Mouse (Mus musculus) liver, embryonic 15.5 days (tissue): ENCODE measurements around the gene 4931428F04Rik. TPM values are rescaled to one million over a fixed set of nuclear protein-coding genes. Genes with fewer than 3 reads are reported as not detected.
"Not testable (repeated sequence)": the region's sequence is repeated elsewhere in the genome, so short reads cannot be mapped to it uniquely, and the experiment has no call there.

Source experiments
- ATAC-seq: fragments of 200-750 bp; cut with Nextera tagmentation; 2 replicates; pipeline ENCODE4 v1.8.0; 2017; ENCODE audit warnings: moderate number of reproducible peaks, mild to moderate bottlenecking, moderate library complexity; ENCODE audit not compliant: insufficient read depth
- H3K27ac ChIP-seq: fragments of 300-500 bp; sonication (generic); replicated peaks from 2 replicates; pipeline ENCODE4 v1.5.1; 2015; ENCODE audit warnings: mild to moderate bottlenecking, inconsistent platforms
- H3K27me3 ChIP-seq: fragments of 300-500 bp; sonication (generic); 2 replicates; pipeline ENCODE4 v1.6.1; 2015; ENCODE audit warnings: mild to moderate bottlenecking, inconsistent platforms
- H3K36me3 ChIP-seq: fragments of 300-500 bp; sonication (generic); replicated peaks from 2 replicates; pipeline ENCODE4 v1.6.1; 2015; ENCODE audit warnings: moderate library complexity, mild to moderate bottlenecking, inconsistent platforms
- H3K4me1 ChIP-seq: fragments of 300-500 bp; sonication (generic); replicated peaks from 2 replicates; pipeline ENCODE4 v1.6.1; 2015; ENCODE audit warnings: inconsistent platforms
- H3K4me2 ChIP-seq: fragments of 300-500 bp; sonication (generic); 2 replicates; pipeline ENCODE4 v1.6.1; 2015; ENCODE audit warnings: moderate library complexity, mild to moderate bottlenecking, inconsistent platforms
- H3K4me3 ChIP-seq: fragments of 300-500 bp; sonication (generic); replicated peaks from 2 replicates; pipeline ENCODE4 v1.5.1; 2015; ENCODE audit warnings: mild to moderate bottlenecking, inconsistent platforms
- H3K9ac ChIP-seq: fragments of 300-500 bp; sonication (generic); 2 replicates; pipeline ENCODE4 v1.6.1; 2015; ENCODE audit warnings: moderate library complexity, mild to moderate bottlenecking, inconsistent platforms
- H3K9me3 ChIP-seq: fragments of 300-500 bp; sonication (generic); replicated peaks from 2 replicates; pipeline ENCODE4 v1.6.1; 2016; ENCODE audit warnings: inconsistent platforms
- WGBS: fragments of 180-500 bp; shearing (Covaris S2); methylation state at CpG from one replicate; pipeline ENCODE4 v1.1.7; 2015; ENCODE audit warnings: mixed read lengths; ENCODE audit not compliant: insufficient replicate concordance; 5-methylcytosine and 5-hydroxymethylcytosine counted together
- polyA plus RNA-seq: library from polyadenylated mRNA; unstranded; fragments of >200 nt; fragmentation: Nextera tagmentation; extraction: Ambion mirVana; gene quantifications from 2 replicates; pipeline ENCODE4 v1.2.1, GENCODE M21; 2015

The 4931428F04Rik gene
- polyA plus RNA-seq, 1 experiment from 2014 or later, result 0.59 TPM

GRCm38 (mm10) chr8:105295256-105295655 lies 5.6 kb upstream of the 4931428F04Rik start:
- H3K9me3 ChIP-seq, result no peaks in the 10 kb centered on the region
- 64% methylated on average over 11 of the region's 11 CpGs for WGBS
- H3K4me3 ChIP-seq, result peak overlapping the region; percentile 17; the same call in 1 of the 2 replicates
- peaks cover 16% of the 10 kb centered on the region for H3K36me3 ChIP-seq
- H3K9ac ChIP-seq, result no peak overlapping the region
- ATAC-seq, result no peak
- peak overlapping the region; percentile 23 for H3K4me2 ChIP-seq
- H3K27ac ChIP-seq, result 0 out of 2 replicates have a peak overlapping the region, but pooled peaks have one; percentile 98
- H3K27me3 ChIP-seq, result peaks cover 12% of the 10 kb centered on the region
- H3K4me1 ChIP-seq, result peaks cover 50% of the 10 kb centered on the region

DNA sequence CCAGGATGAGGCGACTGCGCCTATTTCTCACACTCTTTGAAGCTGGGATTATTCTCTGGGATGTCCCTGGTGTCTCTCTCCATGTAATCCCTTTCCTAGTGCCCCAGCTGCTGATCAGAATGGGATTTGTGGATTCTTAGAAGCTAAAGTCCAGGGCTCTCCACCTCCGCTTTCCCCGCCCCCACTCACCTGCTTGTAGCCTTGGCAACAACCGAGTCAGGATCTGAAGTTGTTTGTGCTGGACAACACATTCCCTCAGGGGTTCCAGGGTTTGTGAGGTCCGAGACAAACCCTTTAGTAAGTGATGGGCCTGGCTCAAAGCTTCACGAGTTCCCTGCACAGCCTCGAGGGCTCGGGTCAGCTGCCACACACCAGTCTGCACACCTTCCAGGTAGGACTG lies 5.1 kb upstream of the 4931428F04Rik start:
- Histone ChIP-seq H3K27me3 (peaks cover 17% of the 10 kb centered on the region), H3K9me3 (no peaks in the 10 kb centered on the region), H3K36me3 (peaks cover 11% of the 10 kb centered on the region), H3K27ac (no peak overlapping the region), H3K4me3 (peak overlapping the region; percentile 17; the same call in 1 of the 2 replicates), H3K4me1 (peaks cover 53% of the 10 kb centered on the region), H3K4me2 (peak overlapping the region; percentile 23), H3K9ac (no peak overlapping the region)
- no peak for ATAC-seq
- 73% methylated on average over 9 of the region's 9 CpGs for WGBS

GRCm38 (mm10) chr8:105293405-105293804 lies 3.7 kb upstream of the 4931428F04Rik start:
- Histone ChIP-seq H3K9ac (no peak overlapping the region), H3K4me1 (peaks cover 55% of the 10 kb centered on the region), H3K4me2 (no peak overlapping the region), H3K4me3 (no peak overlapping the region), H3K27me3 (peaks cover 28% of the 10 kb centered on the region), H3K27ac (no peak overlapping the region), H3K9me3 (no peaks in the 10 kb centered on the region), H3K36me3 (no peaks in the 10 kb centered on the region)
- 80% methylated on average over 19 of the region's 19 CpGs for WGBS
- no peak for ATAC-seq

- peaks cover 34% of the 10 kb centered on the region for H3K27me3 ChIP-seq
- no peak overlapping the region for H3K4me3 ChIP-seq
- H3K36me3 ChIP-seq, result no peaks in the 10 kb centered on the region
- WGBS, result 67% methylated on average over 7 of the region's 7 CpGs
- no peaks in the 10 kb centered on the region for H3K9me3 ChIP-seq
- peaks cover 55% of the 10 kb centered on the region for H3K4me1 ChIP-seq
- H3K27ac ChIP-seq, result no peak overlapping the region
- no peak for ATAC-seq
- H3K4me2 ChIP-seq, result no peak overlapping the region
- H3K9ac ChIP-seq, result no peak overlapping the region
Measured at GRCm38 (mm10) chr8:105292471-105292870, 2.8 kb upstream of the 4931428F04Rik start.

DNA sequence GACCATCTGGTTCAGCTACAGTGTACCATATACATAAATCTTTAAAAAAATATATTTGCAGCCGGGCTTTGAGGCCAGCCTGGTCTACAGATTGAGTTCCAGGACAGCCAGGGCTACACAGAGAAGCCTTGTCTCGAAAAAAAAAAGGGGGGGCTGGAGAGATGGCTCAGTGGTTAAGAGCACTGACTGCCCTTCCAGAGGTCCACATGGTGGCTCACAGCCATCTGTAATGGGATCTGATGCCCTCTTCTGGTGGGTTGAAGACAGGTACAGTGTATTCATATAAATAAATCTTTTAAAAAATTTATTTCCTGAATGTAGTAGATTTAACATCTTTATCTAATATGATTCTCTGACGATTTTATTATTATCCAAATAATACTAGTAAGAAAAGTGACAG lies 2.1 kb upstream of the 4931428F04Rik start:
- H3K4me2 ChIP-seq, H3K9me3 ChIP-seq, H3K9ac ChIP-seq, ATAC-seq, H3K36me3 ChIP-seq, H3K4me3 ChIP-seq, H3K27ac ChIP-seq: not testable (repeated sequence)
- Histone ChIP-seq H3K27me3 (peaks cover 38% of the 10 kb centered on the region), H3K4me1 (peaks cover 50% of the 10 kb centered on the region)
- 47% methylated on average over 3 of the region's 3 CpGs for WGBS

DNA sequence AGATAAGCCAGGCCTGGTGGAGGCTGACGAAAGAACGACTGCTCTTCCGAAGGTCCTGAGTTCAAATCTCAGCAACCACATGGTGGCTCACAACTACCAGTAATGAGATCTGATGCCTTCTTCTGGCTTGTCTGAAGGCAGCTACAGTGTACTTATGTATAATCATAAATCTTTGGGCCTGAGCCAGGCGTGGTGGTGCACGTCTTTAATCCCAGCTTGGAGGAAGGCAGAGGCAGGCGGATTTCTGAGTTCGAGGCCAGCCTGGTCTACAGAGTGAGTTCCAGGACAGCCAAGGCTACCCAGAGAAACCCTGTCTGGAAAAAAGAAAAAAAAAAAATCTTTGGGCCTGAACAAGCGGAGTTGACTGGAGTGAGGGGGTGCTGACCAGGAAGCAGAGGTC lies 1.7 kb upstream of the 4931428F04Rik start:
- 71% methylated on average over 8 of the region's 8 CpGs for WGBS
- H3K9me3 ChIP-seq, ATAC-seq, H3K9ac ChIP-seq, H3K27ac ChIP-seq, H3K4me2 ChIP-seq, H3K36me3 ChIP-seq, H3K4me3 ChIP-seq: not testable (repeated sequence)
- Histone ChIP-seq H3K4me1 (peaks cover 46% of the 10 kb centered on the region), H3K27me3 (peaks cover 42% of the 10 kb centered on the region)

DNA sequence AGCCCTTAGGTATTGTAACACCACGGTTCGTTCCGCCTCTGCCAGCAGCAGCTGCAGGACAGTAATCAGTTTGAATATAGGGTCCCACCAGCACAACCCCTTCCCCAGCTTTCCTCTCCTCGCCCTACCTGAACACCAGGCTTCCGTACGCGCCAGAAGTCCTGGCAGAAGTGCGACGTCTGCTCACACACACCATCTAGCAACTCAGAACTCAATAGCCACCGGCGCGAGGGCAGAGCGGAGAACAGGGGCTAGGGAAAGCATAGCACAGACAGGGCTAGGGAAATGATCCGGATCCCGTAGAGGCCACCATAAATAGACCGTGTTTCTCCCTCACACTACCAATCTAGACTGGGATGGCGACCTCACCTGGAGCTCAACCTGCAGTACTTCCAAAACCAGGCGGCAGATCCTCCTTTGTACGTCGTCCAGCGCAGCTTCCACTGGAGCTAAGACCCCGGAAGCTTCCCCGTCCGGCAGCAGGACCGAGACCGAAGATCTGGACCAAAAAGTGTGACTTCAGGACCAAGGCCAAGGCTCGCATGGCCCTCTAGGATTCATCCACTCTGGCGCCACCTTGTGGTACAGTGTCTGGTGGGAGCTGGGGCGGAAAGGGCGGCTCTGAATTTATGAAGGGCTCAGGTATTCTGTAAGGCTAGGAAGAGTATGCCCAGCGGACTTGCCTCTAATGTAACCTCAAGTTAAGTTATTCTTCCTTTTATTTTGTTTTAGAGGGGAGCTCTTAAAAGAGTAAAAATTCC lies 1.1 kb upstream of the 4931428F04Rik start:
- ATAC-seq, result no peak
- no peaks in the 10 kb centered on the region for H3K9me3 ChIP-seq
- H3K4me3 ChIP-seq, result no peak overlapping the region
- H3K4me1 ChIP-seq, result peaks cover 39% of the 10 kb centered on the region
- H3K27ac ChIP-seq, result no peak overlapping the region
- WGBS, result 15% methylated on average over 31 of the region's 31 CpGs
- H3K9ac ChIP-seq, result no peak overlapping the region
- H3K27me3 ChIP-seq, result peaks cover 48% of the 10 kb centered on the region
- no peaks in the 10 kb centered on the region for H3K36me3 ChIP-seq
- H3K4me2 ChIP-seq, result peak overlapping the region; percentile 82

DNA sequence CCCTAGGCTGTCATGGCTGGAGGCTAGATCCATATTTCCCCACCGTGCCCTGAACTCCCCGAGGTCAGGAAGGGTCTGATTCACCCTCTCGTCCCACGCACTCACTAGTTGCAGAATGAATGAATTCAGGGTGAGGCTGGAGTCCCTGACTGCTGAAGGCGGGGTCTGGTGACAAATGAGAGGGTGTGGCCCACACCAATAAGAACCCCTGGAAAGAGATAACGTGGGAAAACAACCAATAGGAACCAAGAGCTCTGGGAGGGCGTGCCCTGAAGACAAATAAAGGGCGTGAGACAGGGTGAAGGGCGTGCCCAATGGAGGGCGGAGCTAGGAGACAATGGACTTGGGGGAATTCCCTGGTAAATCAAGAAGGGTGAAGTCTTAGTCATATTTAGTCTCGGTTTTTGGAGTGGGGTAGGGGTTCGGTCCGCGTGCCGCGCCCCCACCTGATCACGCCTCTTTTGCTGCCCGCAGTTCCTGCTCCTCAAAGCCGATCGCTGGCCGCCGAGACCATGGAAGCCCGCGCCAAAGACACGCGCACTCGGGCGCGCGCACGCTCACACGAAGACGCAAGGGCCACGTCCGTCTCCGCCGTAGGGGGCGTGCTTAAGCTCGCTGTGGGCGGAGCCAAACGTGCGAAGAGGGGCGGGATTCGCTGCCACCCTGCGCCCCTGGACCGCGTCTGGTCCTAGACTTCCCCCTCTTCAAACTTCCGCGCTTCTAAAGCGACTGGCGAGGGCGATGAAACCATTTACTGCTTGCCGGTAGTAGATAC lies 519 bp downstream of the 4931428F04Rik start:
- Histone ChIP-seq H3K27me3 (peaks cover 57% of the 10 kb centered on the region), H3K27ac (no peak overlapping the region; the same call in 1 of the 2 replicates), H3K4me1 (peaks cover 33% of the 10 kb centered on the region), H3K4me2 (peak overlapping the region; percentile 82), H3K4me3 (peak overlapping the region; percentile 54), H3K9ac (peak overlapping the region; percentile 7; the same call in 1 of the 2 replicates), H3K9me3 (no peaks in the 10 kb centered on the region), H3K36me3 (no peaks in the 10 kb centered on the region)
- peak; percentile 79 for ATAC-seq
- WGBS, result under 1% methylated on average over 53 of the region's 53 CpGs

- H3K36me3 ChIP-seq, result no peaks in the 10 kb centered on the region
- WGBS, result 81% methylated on average over 5 of the region's 5 CpGs
- ATAC-seq, result no peak
- H3K9me3 ChIP-seq, result no peaks in the 10 kb centered on the region
- no peak overlapping the region for H3K4me3 ChIP-seq
- H3K27me3 ChIP-seq, result peaks cover 64% of the 10 kb centered on the region
- peaks cover 35% of the 10 kb centered on the region for H3K4me1 ChIP-seq
- no peak overlapping the region for H3K9ac ChIP-seq
- H3K27ac ChIP-seq, result no peak overlapping the region
- H3K4me2 ChIP-seq, result no peak overlapping the region
Measured at GRCm38 (mm10) chr8:105288231-105288630, 1.4 kb downstream of the 4931428F04Rik start.

DNA sequence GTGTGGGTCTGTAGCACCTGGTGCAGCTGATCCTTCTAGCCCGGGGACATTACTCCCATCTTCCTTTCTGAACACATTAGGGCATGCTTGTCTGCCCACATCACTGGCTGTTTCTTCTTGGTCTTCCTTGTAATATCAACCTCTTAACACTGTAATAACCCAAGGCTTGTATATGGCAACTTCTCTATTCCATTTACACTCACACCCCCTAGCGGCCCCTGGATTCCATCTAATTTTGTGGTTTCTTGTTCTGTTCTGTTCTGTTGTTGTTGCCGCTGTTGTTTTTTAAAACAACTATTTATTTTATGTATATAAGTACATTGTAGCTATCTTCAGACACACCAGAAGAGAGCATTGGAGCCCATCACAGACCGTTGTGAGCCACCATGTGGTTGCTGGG lies 2.8 kb downstream of the 4931428F04Rik start:
- no peaks in the 10 kb centered on the region for H3K9me3 ChIP-seq
- no peaks in the 10 kb centered on the region for H3K36me3 ChIP-seq
- no peak for ATAC-seq
- H3K27ac ChIP-seq, result no peak overlapping the region
- no peak overlapping the region for H3K4me3 ChIP-seq
- peaks cover 44% of the 10 kb centered on the region for H3K4me1 ChIP-seq
- no peak overlapping the region for H3K9ac ChIP-seq
- no peak overlapping the region for H3K4me2 ChIP-seq
- H3K27me3 ChIP-seq, result peaks cover 77% of the 10 kb centered on the region
- 73% methylated on average over 4 of the region's 4 CpGs for WGBS

GRCm38 (mm10) chr8:105285514-105285913 lies 4.2 kb downstream of the 4931428F04Rik start:
- WGBS, result 58% methylated on average over 12 of the region's 12 CpGs
- no peaks in the 10 kb centered on the region for H3K9me3 ChIP-seq
- H3K9ac ChIP-seq, result no peak overlapping the region
- no peak overlapping the region for H3K4me3 ChIP-seq
- H3K27ac ChIP-seq, result no peak overlapping the region
- no peak for ATAC-seq
- H3K27me3 ChIP-seq, result peaks cover 85% of the 10 kb centered on the region
- H3K4me2 ChIP-seq, result no peak overlapping the region
- peaks cover 36% of the 10 kb centered on the region for H3K4me1 ChIP-seq
- no peaks in the 10 kb centered on the region for H3K36me3 ChIP-seq
